Mouse (Mus musculus) hindbrain, embryonic 12.5 days (tissue): Measurements from ENCODE around the gene Grk5. TPM values are rescaled to one million over a fixed set of nuclear protein-coding genes. Genes with fewer than 3 reads are reported as not detected.

ENCODE experiments used
- ATAC-seq: fragments of 200-750 bp; cut with Nextera tagmentation; 2 replicates; pipeline ENCODE4 v1.8.0; 2017; ENCODE audit warnings: moderate TSS enrichment; ENCODE audit not compliant: low FRiP score
- H3K27ac ChIP-seq: fragments of 300-500 bp; sonication (generic); 2 replicates; pipeline ENCODE4 v1.5.1; 2016; ENCODE audit warnings: mild to moderate bottlenecking
- H3K27me3 ChIP-seq: fragments of 300-500 bp; sonication (generic); 2 replicates; pipeline ENCODE4 v1.6.1; 2016; ENCODE audit warnings: mild to moderate bottlenecking
- H3K36me3 ChIP-seq: fragments of 300-500 bp; sonication (generic); 2 replicates; pipeline ENCODE4 v1.6.1; 2016; ENCODE audit warnings: mild to moderate bottlenecking
- H3K4me1 ChIP-seq: fragments of 300-500 bp; sonication (generic); 2 replicates; pipeline ENCODE4 v1.6.1; 2016
- H3K4me2 ChIP-seq: fragments of 300-500 bp; sonication (generic); replicated peaks from 2 replicates; pipeline ENCODE4 v1.6.1; 2016; ENCODE audit warnings: mild to moderate bottlenecking
- H3K4me3 ChIP-seq: fragments of 300-500 bp; sonication (generic); 2 replicates; pipeline ENCODE4 v1.5.1; 2016; ENCODE audit warnings: mild to moderate bottlenecking
- H3K9ac ChIP-seq: fragments of 300-500 bp; sonication (generic); 2 replicates; pipeline ENCODE4 v1.6.1; 2016; ENCODE audit warnings: mild to moderate bottlenecking, moderate library complexity
- H3K9me3 ChIP-seq: fragments of 300-500 bp; sonication (generic); replicated peaks from 2 replicates; pipeline ENCODE4 v1.6.1; 2016; ENCODE audit warnings: mild to moderate bottlenecking
- WGBS: fragments of 180-500 bp; shearing (Covaris S2); methylation state at CpG from one replicate; pipeline ENCODE4 v1.1.7; 2016; 5-methylcytosine and 5-hydroxymethylcytosine counted together
- polyA plus RNA-seq: library from polyadenylated mRNA; unstranded; fragments of >200 nt; fragmentation: Nextera tagmentation; extraction: Ambion mirVana; gene quantifications from 2 replicates; pipeline ENCODE4 v1.2.1, GENCODE M21; 2016

Grk5 gene
- polyA plus RNA-seq, 1 experiment from 2014 or later = 2.6 TPM

- Histone ChIP-seq H3K27ac (no peak overlapping the region), H3K27me3 (no peaks in the 10 kb centered on the region), H3K9me3 (no peaks in the 10 kb centered on the region), H3K36me3 (no peaks in the 10 kb centered on the region), H3K4me3 (no peak overlapping the region), H3K9ac (no peak overlapping the region), H3K4me2 (no peak overlapping the region), H3K4me1 (0 out of 2 replicates have a peak, but pooled peaks cover 5% of the 10 kb centered on the region)
- 87% methylated on average over 1 of the region's 1 CpGs for WGBS
- ATAC-seq = no peak
These were observed 70.2 kb downstream of the Grk5 start for GRCm38 (mm10) chr19:60959706-60960230.

DNA sequence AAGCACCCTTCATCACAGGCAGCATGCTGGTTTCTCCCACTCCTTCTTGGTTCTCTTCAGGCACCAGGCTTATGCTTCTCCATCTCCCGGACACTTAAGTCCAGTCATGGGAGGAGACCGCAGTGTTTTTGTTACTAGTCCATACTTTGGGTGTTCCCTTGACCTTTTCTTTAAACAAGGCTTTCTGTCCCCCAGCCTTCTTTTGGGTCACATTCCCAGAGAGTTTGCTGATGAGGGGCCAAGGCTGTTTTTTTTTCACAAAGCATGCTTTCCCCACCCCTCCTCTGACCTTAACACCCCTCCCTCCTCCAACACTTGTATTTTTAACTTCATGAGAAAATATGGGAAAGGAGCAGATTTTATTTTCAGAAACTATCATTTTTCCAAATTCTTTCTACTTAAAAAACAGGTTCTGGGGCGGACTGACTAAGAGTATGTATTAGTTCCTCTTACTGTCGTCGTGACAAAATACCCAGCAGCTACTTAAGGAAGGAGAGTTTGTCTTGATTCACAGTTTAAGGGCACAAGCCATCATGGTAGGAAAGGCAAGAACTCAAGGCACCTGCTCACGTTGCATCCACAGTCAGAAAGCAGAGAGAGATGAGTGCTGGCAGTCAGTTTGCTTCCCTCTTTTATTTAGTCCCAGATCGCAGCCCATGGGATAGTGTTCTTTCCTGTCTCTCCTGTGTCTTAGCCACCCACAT lies 73.0 kb downstream of the Grk5 start:
- Histone ChIP-seq H3K9me3 (no peaks in the 10 kb centered on the region), H3K27ac (no peak overlapping the region), H3K36me3 (no peaks in the 10 kb centered on the region), H3K27me3 (no peaks in the 10 kb centered on the region), H3K4me1 (0 out of 2 replicates have a peak, but pooled peaks cover 5% of the 10 kb centered on the region), H3K4me2 (no peak overlapping the region), H3K4me3 (no peak overlapping the region), H3K9ac (no peak overlapping the region)
- ATAC-seq = no peak
- WGBS = 87% methylated on average over 7 of the region's 7 CpGs

DNA sequence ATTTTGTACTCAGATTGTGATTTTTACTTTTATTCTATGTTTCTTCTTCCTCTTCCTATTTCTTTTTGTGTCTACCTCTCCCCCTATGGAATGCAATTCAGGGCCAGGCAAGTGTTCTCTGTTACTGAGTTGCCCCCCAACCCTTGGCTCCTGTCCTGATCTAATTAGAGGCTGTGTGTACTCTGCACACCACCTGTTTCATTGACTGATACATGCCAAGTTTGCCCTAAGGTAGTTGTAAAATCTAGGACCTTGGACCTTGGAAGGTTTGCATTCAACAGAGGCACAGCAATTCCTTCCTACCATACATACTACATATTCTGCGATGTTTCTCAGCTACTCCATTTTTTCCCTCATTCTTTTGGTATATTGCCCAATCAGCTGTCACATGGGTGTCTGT lies 78.4 kb downstream of the Grk5 start:
- H3K4me2 ChIP-seq = no peak overlapping the region
- no peaks in the 10 kb centered on the region for H3K27me3 ChIP-seq
- H3K4me1 ChIP-seq = 0 out of 2 replicates have a peak, but pooled peaks cover 5% of the 10 kb centered on the region
- 90% methylated on average over 1 of the region's 1 CpGs for WGBS
- H3K27ac ChIP-seq = no peak overlapping the region
- H3K4me3 ChIP-seq = no peak overlapping the region
- ATAC-seq = no peak
- no peaks in the 10 kb centered on the region for H3K36me3 ChIP-seq
- no peak overlapping the region for H3K9ac ChIP-seq
- H3K9me3 ChIP-seq = no peaks in the 10 kb centered on the region

DNA sequence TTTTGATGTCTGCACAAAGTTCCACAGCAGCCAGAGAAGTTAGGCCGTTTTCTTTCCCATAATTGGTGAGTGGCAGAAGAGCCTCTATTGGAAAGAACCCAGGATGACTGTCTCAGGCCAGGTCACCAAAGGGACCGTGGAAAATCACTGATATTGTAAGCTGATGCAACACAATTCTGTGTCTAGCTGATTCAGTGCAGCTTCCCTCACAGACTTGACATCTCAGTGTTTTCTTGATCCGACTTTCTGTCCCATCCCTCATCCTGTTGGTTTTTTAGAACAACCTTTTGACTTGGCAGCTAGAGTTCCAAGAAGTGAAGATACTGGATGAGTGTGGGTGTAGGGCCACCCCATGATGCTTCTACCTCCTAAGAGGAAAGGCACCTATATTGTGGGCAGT lies 80.9 kb downstream of the Grk5 start:
- no peak for ATAC-seq
- H3K36me3 ChIP-seq = no peaks in the 10 kb centered on the region
- H3K27ac ChIP-seq = no peak overlapping the region
- H3K9me3 ChIP-seq = no peaks in the 10 kb centered on the region
- no peak overlapping the region for H3K4me3 ChIP-seq
- WGBS = 81% methylated on average over 3 of the region's 3 CpGs
- H3K4me1 ChIP-seq = no peaks in the 10 kb centered on the region
- H3K27me3 ChIP-seq = no peaks in the 10 kb centered on the region
- H3K9ac ChIP-seq = no peak overlapping the region
- no peak overlapping the region for H3K4me2 ChIP-seq

- WGBS = 95% methylated on average over 1 of the region's 1 CpGs
- Histone ChIP-seq H3K4me3 (no peak overlapping the region), H3K4me2 (no peak overlapping the region), H3K9ac (no peak overlapping the region), H3K9me3 (no peaks in the 10 kb centered on the region), H3K4me1 (no peaks in the 10 kb centered on the region), H3K27ac (no peak overlapping the region), H3K27me3 (no peaks in the 10 kb centered on the region), H3K36me3 (no peaks in the 10 kb centered on the region)
- ATAC-seq = no peak
These were observed 82.0 kb downstream of the Grk5 start for GRCm38 (mm10) chr19:60971598-60971997.

DNA sequence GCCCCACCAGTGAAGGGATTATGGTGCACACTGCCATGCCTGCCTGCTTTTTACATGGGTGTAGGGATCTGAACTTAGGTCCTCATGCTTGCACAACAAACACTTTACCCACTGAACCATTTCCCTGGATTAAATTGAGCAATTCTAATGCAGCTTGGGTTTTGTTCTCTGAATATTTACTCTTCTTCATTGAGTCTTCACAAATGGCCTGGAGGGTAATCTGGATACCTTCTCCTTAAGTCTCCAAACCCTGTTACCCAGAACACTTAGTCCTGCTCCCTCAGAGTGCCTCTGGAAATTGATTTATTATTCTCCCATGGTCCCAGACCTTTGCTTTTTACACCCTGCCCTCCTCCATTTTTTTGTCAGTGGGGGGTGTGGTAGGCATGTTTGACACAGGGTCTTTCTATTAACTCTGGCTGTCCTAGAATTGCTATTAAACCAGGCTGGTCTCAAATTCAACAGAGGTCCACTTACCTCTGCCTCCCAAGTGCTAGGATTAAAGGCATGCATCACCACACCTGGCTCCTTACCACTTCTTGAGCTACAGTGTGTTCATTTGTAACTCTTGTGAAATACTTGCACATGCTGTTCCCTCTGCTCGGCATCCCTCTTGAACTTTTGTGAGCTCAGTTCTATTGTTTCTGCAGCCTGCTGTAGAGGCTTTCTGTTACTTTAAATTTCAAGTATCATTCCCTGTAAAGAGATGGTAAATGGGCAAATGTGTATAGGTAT lies 82.9 kb downstream of the Grk5 start:
- Histone ChIP-seq H3K9ac (no peak overlapping the region), H3K27ac (no peak overlapping the region), H3K9me3 (no peaks in the 10 kb centered on the region), H3K4me2 (no peak overlapping the region), H3K4me3 (no peak overlapping the region), H3K4me1 (no peaks in the 10 kb centered on the region), H3K36me3 (no peaks in the 10 kb centered on the region), H3K27me3 (no peaks in the 10 kb centered on the region)
- ATAC-seq = no peak
- WGBS = 91% methylated on average over 1 of the region's 1 CpGs

GRCm38 (mm10) chr19:60973508-60973907 lies 84.0 kb downstream of the Grk5 start:
- Histone ChIP-seq H3K4me2 (no peak overlapping the region), H3K27me3 (no peaks in the 10 kb centered on the region), H3K27ac (no peak overlapping the region), H3K4me1 (no peaks in the 10 kb centered on the region), H3K36me3 (no peaks in the 10 kb centered on the region), H3K4me3 (no peak overlapping the region), H3K9me3 (no peaks in the 10 kb centered on the region), H3K9ac (no peak overlapping the region)
- 92% methylated on average over 2 of the region's 2 CpGs for WGBS
- no peak for ATAC-seq

DNA sequence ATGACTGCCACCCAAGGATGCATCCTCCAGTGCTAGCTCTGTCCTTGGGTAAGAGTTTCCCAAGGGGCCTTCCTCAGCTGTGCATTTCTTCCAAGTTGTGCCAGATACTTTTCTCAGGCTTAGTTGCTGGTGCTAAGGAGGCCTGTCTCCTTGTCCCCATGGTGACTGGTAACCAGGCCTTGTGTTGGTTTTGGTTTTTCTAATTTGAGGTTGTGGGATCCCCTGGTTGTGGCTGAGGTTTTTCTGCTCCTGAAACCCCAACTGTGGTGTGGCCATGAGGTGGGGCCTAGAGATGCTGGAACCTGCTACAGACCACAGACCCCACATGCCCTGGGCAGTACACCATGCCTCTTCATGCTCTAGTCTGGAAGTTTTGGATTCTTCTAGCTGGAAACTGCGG lies 90.0 kb downstream of the Grk5 start:
- 83% methylated on average over 1 of the region's 1 CpGs for WGBS
- H3K4me2 ChIP-seq = no peak overlapping the region
- H3K27ac ChIP-seq = no peak overlapping the region
- no peaks in the 10 kb centered on the region for H3K36me3 ChIP-seq
- H3K9ac ChIP-seq = no peak overlapping the region
- no peaks in the 10 kb centered on the region for H3K4me1 ChIP-seq
- no peak overlapping the region for H3K4me3 ChIP-seq
- no peaks in the 10 kb centered on the region for H3K9me3 ChIP-seq
- ATAC-seq = no peak
- no peaks in the 10 kb centered on the region for H3K27me3 ChIP-seq

DNA sequence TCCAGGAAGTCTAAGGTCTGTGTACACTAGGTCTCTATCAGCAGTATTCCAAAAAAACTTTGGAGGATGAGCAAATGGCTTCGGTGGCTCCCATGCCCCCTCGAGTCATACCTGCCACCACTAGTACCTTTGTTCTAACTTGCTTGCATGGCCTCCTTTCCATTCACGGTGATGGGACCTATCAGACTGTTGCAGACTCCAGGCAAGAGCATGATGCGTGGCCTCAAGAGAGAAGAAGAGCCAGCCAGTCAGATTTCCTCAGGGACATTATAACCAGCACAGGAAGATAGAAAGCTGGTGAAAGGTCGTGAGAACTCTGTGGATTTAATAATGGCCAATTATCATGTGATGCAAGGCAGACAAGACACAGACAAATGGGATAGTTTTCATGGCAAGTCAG lies 91.8 kb downstream of the Grk5 start:
- Histone ChIP-seq H3K4me1 (no peaks in the 10 kb centered on the region), H3K27me3 (no peaks in the 10 kb centered on the region), H3K4me2 (no peak overlapping the region), H3K4me3 (no peak overlapping the region), H3K9ac (no peak overlapping the region), H3K36me3 (no peaks in the 10 kb centered on the region), H3K27ac (no peak overlapping the region), H3K9me3 (no peaks in the 10 kb centered on the region)
- WGBS = 85% methylated on average over 5 of the region's 5 CpGs
- ATAC-seq = no peak

DNA sequence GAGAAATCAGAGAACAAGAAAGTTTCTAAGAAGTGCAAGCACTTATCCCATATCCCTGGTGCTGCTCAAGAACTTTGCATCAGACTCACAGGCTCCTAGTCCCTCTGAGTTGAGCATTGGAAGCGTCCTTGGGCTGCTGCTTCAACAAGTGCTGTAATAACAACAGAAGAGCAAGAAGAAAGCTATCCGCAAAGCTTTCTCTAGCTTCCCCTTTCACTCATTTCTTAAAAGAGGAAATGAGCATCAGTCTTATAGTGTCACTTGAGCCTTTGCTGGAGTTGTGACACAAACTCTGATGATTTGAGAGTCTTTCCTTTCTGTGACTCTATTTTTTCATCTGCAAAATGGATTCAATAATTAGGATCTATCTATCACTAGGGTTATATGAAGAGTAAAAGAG lies 92.3 kb downstream of the Grk5 start:
- Histone ChIP-seq H3K4me2 (no peak overlapping the region), H3K27me3 (no peaks in the 10 kb centered on the region), H3K27ac (no peak overlapping the region), H3K9ac (no peak overlapping the region), H3K4me1 (no peaks in the 10 kb centered on the region), H3K9me3 (no peaks in the 10 kb centered on the region), H3K4me3 (no peak overlapping the region), H3K36me3 (no peaks in the 10 kb centered on the region)
- no peak for ATAC-seq
- WGBS = 88% methylated on average over 2 of the region's 2 CpGs

DNA sequence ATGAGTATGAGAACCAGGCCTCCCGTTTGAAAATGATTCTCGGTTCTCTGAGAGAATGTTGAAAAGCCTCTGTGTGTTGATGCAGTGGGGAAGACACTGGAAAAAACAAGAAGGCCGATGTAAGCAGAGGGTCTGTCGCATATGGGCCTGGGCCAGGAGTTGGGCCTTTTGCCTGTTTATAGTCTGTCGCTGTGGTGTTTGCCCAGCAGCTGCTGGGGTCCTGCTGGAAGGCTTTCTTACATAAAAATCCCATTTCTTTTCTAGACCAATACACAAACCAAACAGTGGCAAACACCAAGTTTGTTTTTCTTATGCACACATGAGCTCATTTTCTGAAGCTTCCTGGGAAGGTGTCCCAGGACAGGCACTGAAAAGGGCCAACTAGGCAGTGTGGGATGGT lies 100.2 kb downstream of the Grk5 start:
- ATAC-seq = no peak
- 77% methylated on average over 5 of the region's 5 CpGs for WGBS
- H3K27ac ChIP-seq = no peak overlapping the region

GRCm38 (mm10) chr19:60994214-60994613 lies 104.7 kb downstream of the Grk5 start:
- Histone ChIP-seq H3K36me3 (no peaks in the 10 kb centered on the region), H3K9ac (no peak overlapping the region), H3K27ac (no peak overlapping the region), H3K4me1 (peaks cover 8% of the 10 kb centered on the region), H3K4me2 (no peak overlapping the region), H3K27me3 (no peaks in the 10 kb centered on the region), H3K4me3 (no peak overlapping the region), H3K9me3 (no peaks in the 10 kb centered on the region)
- WGBS = 64% methylated on average over 3 of the region's 3 CpGs
- ATAC-seq = no peak

More for the DNA sequence above, 100.2 kb downstream of the Grk5 start:
- no peak overlapping the region for H3K4me3 ChIP-seq
- no peaks in the 10 kb centered on the region for H3K9me3 ChIP-seq
- no peak overlapping the region for H3K9ac ChIP-seq
- peaks cover 8% of the 10 kb centered on the region for H3K4me1 ChIP-seq
- no peak overlapping the region for H3K4me2 ChIP-seq
- no peaks in the 10 kb centered on the region for H3K36me3 ChIP-seq
- no peaks in the 10 kb centered on the region for H3K27me3 ChIP-seq

- Histone ChIP-seq H3K36me3 (no peaks in the 10 kb centered on the region), H3K9ac (no peak overlapping the region), H3K27ac (no peak overlapping the region), H3K4me3 (no peak overlapping the region), H3K4me1 (peaks cover 4% of the 10 kb centered on the region), H3K4me2 (no peak overlapping the region), H3K9me3 (no peaks in the 10 kb centered on the region), H3K27me3 (no peaks in the 10 kb centered on the region)
- 74% methylated on average over 2 of the region's 2 CpGs for WGBS
- ATAC-seq = no peak
These were observed 105.3 kb downstream of the Grk5 start for GRCm38 (mm10) chr19:60994845-60995244.
